Comparison of ENCODE assay signal across 8 mouse cellular contexts in genomic region chr12:9304146-9304545, GRCm38 (mm10).
A peak's percentile ranks its signal among the peaks of the same experiment; 100 is the strongest.
DNase-seq lines count a peak whose midpoint lies in the region; ATAC-seq lines count a peak whose summit lies in the region.
"Had no signal": no experiment of that assay in that cellular context is flagged by ENCODE, and none has a peak within 500 bp of the region (broad histone marks: within the 10 kb centered on the region; RNA-seq: fewer than 3 reads in every experiment).

No protein-coding gene starts in this region.

- H3K4me2 ChIP-seq in hindbrain, embryonic 16.5 days (ENCODE audit: low read length), result no peak overlapping the region
- no peak overlapping the region for H3K4me2 ChIP-seq in neural tube, embryonic 15.5 days

- no peak overlapping the region for H3K4me3 ChIP-seq in hindbrain, embryonic 16.5 days (ENCODE audit: low read length)
- H3K4me3 ChIP-seq in neural tube, embryonic 15.5 days (replicated peaks), result no peak overlapping the region
- H3K4me3 ChIP-seq: heart, adult 2 months had no signal

- no peak overlapping the region for H3K9ac ChIP-seq in hindbrain, embryonic 16.5 days (ENCODE audit: low read depth, low read length)
- no peak overlapping the region for H3K9ac ChIP-seq in neural tube, embryonic 15.5 days (replicated peaks)

- peak; percentile 24 to 36 for DNase-seq in right cerebral cortex, postnatal 10 days (ENCODE audit: low spot score in 2 of 2)
- no peak for DNase-seq in right cerebral cortex, postnatal 36 days (ENCODE audit: low spot score in 2 of 2)
- DNase-seq in brain, adult 2 months (ENCODE audit: low read depth, low spot score), result peak; percentile 61
- peak; percentile 13 for DNase-seq in layer of hippocampus, adult 9-10 months (ENCODE audit: low spot score)
- peak; percentile 33 for DNase-seq in urinary bladder, postnatal 25 days (ENCODE audit: low spot score)

- WGBS in hindbrain, embryonic 16.5 days, result 69% methylated on average over 2 of the region's 2 CpGs
- 78% methylated on average over 2 of the region's 2 CpGs for WGBS in neural tube, embryonic 15.5 days

- no peak overlapping the region for H3K27ac ChIP-seq in hindbrain, embryonic 16.5 days (ENCODE audit: low read depth, low read length)
- H3K27ac ChIP-seq in neural tube, embryonic 15.5 days (replicated peaks), result no peak overlapping the region
- H3K27ac ChIP-seq: heart, adult 2 months had no signal

- no peaks in the 10 kb centered on the region for H3K36me3 ChIP-seq in hindbrain, embryonic 16.5 days (ENCODE audit: control insufficient read depth, insufficient read depth, low read length)
- H3K36me3 ChIP-seq in neural tube, embryonic 15.5 days, result no peaks in the 10 kb centered on the region

- no peaks in the 10 kb centered on the region for H3K27me3 ChIP-seq in hindbrain, embryonic 16.5 days (replicated peaks; ENCODE audit: control insufficient read depth, insufficient read depth, low read length)
- no peaks in the 10 kb centered on the region for H3K27me3 ChIP-seq in neural tube, embryonic 15.5 days (replicated peaks)

- H3K4me1 ChIP-seq in hindbrain, embryonic 16.5 days (ENCODE audit: control insufficient read depth, insufficient read depth, low read depth, low read length), result no peaks in the 10 kb centered on the region
- H3K4me1 ChIP-seq in neural tube, embryonic 15.5 days, result no peaks in the 10 kb centered on the region

- no peaks in the 10 kb centered on the region for H3K9me3 ChIP-seq in hindbrain, embryonic 16.5 days (ENCODE audit: control insufficient read depth, low read length)
- no peaks in the 10 kb centered on the region for H3K9me3 ChIP-seq in neural tube, embryonic 15.5 days (replicated peaks)

- ATAC-seq in hindbrain, embryonic 16.5 days, result no peak
- no peak for ATAC-seq in neural tube, embryonic 15.5 days (ENCODE audit: low FRiP score)

Comparison
In these comparisons a context has a peak if more than half of its experiments do, and no peak if none do; other contexts are left out.
1. DNase-seq: peak in right cerebral cortex, postnatal 10 days (2 of 2), brain, adult 2 months (single experiment), layer of hippocampus, adult 9-10 months (single experiment) and urinary bladder, postnatal 25 days (single experiment); none in right cerebral cortex, postnatal 36 days (0 of 2).